Mouse (Mus musculus) fibroblast of lung, adult 2 months (primary cell): Measurements from ENCODE around the gene Prss29.

ENCODE experiments used
- DNase-seq: peaks from one replicate; pipeline ENCODE4 v3.0.0-alpha.2; 2011; ENCODE audit warnings: low read depth

Prss29 gene

GRCm38 (mm10) chr17:25345462-25345861 lies 27.0 kb downstream of the Prss29 start, which contains the start of gene Tpsab1:
TSS of gene Tpsab1 (minus strand) at chr17:25345562.
- no peak for DNase-seq

GRCm38 (mm10) chr17:25361291-25361690 lies 42.8 kb downstream of the Prss29 start:
- DNase-seq, result no peak

GRCm38 (mm10) chr17:25363726-25364125 lies 45.3 kb downstream of the Prss29 start:
- DNase-seq, result no peak

GRCm38 (mm10) chr17:25366005-25366404 lies 47.6 kb downstream of the Prss29 start, which contains the start of gene Tpsb2:
TSS of gene Tpsb2 (plus strand) at chr17:25366305.
- no peak for DNase-seq

- no peak for DNase-seq
Measured at GRCm38 (mm10) chr17:25368973-25369372, 50.5 kb downstream of the Prss29 start, which contains the start of gene Tpsg1. TSS of gene Tpsg1 (plus strand) at chr17:25369273.
